Mouse (Mus musculus): ENCODE results near the gene Ccdc142. TPM values are rescaled to one million over a fixed set of nuclear protein-coding genes. Genes with fewer than 3 reads are reported as not detected.

Ccdc142 gene
- total RNA-seq, 4 experiments from 2014 or later = 6.6 to 13.8 (median 8.9) TPM

DNA sequence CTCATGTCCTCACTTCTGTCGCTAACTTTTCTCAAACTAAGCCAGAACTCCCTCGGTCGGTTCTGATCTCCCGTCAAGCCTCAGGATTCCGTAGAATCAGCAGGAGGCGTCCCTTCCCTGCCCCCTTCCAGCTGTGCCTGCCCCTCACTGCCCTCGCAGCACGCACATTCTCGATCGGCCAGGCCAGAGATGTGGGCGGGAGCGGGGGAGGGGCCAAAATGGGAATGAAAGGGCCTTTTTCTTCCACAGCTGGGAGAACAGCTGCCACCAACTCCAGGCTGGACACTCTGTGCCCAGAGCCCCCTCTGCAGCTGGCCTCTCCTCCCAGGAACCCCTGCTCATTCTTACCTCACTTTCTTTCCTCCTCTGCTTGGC, 36.2 kb downstream of the Ccdc142 start:
- peak; percentile 76 to 84 for DNase-seq (ENCODE audit: low spot score in 2 of 2)

DNA sequence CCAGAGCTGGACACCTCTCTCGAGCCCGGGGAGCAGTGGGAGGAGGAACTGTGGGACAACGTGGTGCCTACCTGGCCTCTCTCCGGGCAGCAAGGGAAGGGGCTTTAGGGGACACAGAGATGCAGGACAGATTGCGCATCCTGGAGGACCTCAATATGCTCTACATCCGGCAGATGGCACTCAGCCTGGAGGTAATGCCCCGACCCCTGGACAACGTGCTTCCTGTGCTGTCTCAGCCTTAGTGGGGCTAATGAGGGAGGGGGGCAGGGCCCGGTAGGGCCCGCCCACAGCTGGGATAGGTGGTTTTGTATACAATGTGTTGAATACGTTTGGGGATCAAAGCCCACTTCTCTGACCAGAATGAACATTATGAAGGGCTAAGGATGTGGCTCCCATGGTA, 36.7 kb downstream of the Ccdc142 start:
- no peak for DNase-seq (ENCODE audit: low spot score in 2 of 2)

DNA sequence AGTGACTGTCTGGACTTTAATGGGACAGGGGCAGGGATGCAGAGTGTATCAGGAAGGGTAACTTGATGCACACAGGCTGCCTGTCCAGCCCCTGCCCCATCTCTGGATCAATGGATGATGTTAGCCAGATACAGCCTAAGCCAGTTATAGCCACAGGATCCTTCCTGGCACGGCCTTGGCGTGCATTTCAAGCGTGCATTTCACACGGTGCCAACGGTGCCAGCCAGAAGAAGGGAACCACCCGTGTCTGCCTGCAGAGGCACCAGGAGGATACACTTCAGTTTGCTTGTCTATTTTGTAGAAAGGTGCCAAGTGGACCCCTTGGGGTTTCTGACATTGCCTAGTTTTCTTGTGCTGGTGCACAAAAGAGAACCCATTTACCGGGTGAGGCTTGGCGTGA, 38.6 kb downstream of the Ccdc142 start:
- no peak for DNase-seq (ENCODE audit: low spot score in 2 of 2)

DNA sequence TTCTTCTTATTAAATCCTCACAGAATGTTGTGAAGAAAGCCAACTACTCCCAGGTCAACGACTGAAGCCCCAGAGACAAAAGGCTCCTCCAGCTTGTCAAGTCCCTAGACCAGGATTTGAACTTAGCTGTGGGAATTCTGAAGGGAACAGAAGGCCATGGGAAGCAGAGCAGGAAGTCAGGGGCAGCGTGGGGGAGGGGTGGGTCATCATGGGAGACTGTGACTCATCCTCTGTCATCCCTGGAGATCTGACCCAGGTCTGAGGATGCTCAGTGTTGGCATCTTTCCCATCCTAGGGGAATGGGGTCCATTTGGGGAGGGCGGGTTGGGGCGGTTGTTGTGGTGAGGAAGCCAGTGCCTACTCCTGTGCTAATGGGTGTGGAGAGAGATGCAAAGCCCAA, 40.2 kb downstream of the Ccdc142 start:
- DNase-seq (ENCODE audit: low spot score in 2 of 2) = no peak

DNA sequence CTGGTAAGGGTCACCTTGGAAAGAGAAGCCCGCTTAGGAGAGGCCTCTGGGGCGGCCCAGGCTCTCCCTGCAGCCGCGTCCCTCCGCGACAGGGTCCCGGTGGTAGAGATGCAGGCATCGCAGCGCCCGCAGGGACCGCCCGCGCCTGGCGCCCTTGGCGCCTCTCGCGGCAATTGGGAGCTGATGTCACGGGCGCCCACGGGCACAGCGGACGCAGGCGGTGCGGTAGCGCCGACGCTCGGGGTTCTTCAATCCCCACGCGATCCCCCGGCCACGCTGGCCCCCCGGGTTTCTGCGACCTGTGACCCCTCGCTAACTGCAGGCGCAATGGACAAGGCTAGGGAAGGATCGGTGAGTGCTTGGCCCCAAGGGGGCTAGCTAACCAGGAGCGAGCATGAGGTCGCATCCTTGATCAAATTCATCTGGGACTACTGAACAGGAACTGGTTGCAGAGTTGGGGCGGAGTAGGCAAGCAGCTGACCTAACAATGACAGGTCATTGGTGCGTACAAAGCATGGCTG, 40.9 kb downstream of the Ccdc142 start:
- peak in 1 of 2 experiments; percentile 67 for DNase-seq (ENCODE audit: low spot score in 2 of 2)

DNA sequence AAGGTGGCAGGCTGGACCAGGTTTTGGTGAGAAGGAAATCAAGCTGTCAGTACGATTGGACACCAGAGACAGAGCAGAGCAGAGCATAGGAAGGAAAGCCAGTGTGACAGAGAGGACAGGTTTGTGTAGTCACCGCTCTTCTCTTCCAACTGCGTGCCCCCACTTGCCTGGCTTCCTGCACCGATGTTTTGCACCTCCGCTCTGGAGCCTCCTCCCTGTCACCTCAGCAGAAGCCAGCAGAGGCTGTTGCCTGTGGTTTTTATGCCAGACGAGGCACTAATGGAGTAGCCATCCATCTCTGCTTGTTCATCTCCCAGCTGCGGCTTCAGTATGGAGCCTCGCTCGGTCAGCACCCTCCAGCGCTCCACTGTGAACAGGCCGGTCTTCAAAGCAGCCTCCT, 41.5 kb downstream of the Ccdc142 start:
- DNase-seq (ENCODE audit: low spot score in 2 of 2) = no peak

DNA sequence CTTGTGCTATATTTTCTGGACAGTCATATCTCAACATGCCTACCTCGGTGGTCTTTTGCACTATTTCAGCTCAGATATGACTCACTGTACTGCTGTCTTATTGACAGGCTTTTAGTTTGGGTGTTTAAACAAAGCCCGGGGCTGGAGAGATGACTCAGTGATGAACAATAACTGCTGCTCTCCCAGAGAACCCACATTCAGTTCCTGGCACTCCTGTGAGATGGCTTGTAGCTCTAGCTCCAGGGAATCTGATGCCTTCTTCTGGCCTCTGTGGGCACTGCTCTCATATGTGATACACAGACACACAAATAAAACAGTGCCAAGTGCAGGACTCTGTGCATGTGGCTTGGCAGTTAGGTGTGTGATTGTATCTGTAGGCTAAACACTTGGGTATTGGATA, 43.8 kb downstream of the Ccdc142 start:
- DNase-seq (ENCODE audit: low spot score in 2 of 2) = no peak

DNA sequence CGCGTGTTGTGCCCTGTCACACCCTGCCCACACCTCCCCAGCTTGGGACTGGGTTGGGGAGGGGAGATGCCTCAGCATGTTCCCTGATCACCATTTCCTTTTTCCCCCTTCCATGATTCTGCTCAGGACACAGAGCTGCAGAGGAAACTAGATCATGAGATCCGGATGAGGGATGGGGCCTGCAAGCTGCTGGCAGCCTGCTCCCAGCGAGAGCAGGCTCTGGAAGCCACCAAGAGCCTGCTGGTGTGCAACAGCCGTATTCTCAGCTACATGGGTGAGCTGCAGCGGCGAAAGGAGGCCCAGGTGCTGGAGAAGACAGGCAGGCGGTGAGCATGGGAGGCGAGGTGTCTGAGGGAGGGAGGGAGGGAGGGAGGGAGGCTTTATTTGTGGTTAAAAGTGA, 44.4 kb downstream of the Ccdc142 start:
- no peak for DNase-seq (ENCODE audit: low spot score in 2 of 2)

DNA sequence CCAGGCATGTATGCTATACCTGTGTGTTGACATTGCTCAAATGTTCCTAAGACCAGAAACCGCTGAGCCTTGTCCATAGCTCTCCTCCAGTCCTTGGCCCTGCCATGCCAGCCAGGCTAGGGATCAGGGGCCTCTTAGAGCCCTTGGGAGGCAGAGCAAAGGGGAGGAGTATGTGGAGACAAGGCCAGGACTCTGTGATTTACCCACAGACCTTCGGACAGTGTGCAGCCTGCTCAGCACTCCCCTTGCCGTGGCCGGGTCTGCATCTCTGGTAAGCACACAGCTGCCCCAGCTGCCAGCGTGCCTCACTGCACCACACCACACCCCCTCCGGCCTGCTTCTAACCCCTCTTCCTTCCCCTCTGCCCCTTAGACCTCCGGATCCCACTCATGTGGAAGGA, 45.9 kb downstream of the Ccdc142 start:
- DNase-seq (ENCODE audit: low spot score in 2 of 2) = no peak

DNA sequence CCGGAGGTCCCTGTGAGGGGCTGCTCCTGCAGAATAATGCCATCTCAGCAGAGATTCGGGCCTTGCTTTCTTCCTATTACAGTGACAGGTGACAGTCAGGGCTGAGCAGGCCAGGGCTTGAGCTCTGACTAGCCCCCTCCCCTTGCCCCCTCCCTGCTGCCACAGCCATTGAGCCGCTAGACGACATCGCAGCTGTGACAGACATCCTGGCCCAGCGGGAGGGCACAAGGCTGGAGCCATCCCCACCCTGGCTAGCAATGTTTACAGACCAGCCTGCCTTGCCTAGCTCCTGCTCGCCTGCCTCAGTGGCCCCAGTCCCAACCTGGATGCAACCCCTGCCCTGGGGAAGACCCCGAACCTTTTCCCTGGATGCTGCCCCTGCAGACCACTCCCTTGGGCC, 50.3 kb downstream of the Ccdc142 start:
- no peak for DNase-seq (ENCODE audit: low spot score in 2 of 2)

DNA sequence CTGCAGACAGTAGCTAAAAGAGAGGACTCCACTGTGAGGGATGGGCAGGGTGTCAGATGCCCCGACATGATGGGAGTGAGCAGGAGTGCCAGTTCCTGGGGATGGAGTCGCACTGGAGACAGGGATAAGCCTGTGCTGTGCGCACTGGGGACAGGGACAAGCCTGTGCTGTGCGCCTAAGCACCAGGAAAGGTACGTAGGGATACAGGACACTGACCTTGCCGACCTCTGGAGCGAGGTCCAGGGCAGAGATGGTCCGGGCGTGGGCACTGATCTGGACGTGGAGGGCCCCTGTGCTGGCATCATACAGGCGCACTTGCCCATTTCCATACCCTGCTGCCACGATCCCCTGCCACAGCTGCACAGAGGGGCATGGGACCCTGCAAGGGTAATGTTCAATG, 51.6 kb downstream of the Ccdc142 start:
- no peak for DNase-seq (ENCODE audit: low spot score in 2 of 2)

DNA sequence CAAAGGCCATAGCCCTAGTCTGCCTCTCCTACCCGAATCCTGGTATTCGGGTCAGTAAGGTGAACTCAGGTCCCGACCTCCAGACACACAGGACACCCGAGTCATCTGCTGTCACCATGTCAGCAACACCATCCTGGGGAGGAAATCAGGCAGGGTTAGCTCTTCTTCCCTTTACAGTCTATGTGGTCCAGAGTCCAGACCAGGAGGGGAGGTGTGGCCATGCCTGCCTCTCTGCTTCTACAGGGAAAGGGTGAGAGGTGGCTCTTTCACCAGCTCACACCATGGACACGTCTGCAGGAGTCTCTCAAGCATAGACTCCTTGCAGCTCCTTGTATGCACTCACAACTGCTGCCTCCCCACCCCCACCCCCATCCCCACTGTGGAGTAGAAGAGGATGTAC, 52.1 kb downstream of the Ccdc142 start:
- DNase-seq (ENCODE audit: low spot score in 2 of 2) = no peak

DNA sequence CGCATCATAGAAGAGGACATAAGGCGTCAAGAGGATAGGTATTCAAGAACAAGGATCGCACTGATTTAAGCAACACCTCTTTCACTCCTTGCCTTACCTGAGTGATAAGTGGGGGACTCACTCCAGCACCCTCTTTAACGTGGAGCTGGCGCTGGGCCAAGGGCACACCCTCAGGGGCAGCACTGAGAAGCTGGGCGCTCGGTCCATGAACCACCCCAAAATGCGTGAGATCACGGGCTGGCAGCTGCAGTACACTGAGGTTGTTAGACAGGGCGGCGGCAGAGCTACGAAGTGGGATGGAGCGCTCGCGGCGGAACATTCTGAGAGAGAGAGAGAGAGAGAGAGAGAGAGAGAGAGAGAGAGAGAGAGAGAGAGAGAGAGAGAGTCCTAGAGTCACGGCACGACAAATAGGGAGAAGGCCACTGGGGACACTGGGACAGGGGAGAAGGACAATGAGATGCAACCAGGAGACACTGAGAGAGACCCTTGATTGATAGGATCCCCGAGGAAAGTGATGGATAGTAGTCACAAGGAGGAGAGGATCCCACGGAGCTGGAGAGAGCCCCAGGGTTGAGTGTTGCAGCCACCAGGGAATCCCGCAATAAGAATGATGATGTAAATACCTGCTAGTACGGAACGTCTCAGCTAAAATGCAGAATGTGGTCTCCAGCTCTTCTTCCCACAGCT, 54.3 kb downstream of the Ccdc142 start:
- DNase-seq (ENCODE audit: low spot score in 2 of 2) = no peak

DNA sequence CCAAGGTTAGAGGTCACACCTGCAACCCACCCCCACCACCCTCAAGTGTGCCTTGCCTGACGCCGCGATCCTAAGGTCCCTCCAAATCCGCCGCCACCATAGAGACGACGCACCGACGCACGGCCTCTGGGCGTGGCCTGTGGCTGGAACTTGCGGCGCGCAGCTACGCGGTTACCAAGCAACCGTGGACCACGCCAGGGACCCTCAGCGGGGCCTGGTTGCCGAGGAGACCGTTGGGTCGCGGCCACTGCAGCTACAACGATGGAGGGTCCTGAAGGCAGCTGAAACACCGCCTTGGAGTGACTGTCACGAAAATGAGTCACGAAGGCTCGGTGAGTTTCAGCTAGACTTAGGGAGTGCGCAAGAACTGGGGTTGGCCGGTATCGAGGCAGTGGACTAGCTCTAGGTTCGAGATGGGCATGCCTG, 54.9 kb downstream of the Ccdc142 start, which contains the start of the genes Wdr54 and 1700003E16Rik:
Gene Wdr54, minus strand, starts transcription at position 139 of the 426 bp plus-strand sequence.
Gene 1700003E16Rik, plus strand, starts transcription at position 146 of the 426 bp plus-strand sequence.
- DNase-seq (ENCODE audit: low spot score in 2 of 2) = peak; percentile 73 to 78

Small RNAs within 50 kb of the gene (microRNA-seq; reads per million reads assigned to microRNA genes)
- gene Mir3470a = 0 reads per million in 2 experiments

Other genes starting within 250 kb of the Ccdc142 start
- 10 to 100 TPM; 33.5 to 44.9 (median 40.1) TPM for gene Sema4f, start 161.8 kb upstream of the Ccdc142 start, total RNA-seq (2022)
- gene M1ap, start 154.7 kb upstream of the Ccdc142 start, total RNA-seq (2022) = under 1 TPM in 2 of 4 experiments, not detected in 2; 0.18 to 0.23 TPM
- gene Dok1, start 68.1 kb upstream of the Ccdc142 start, total RNA-seq (2022) = 1 to 10 TPM; 3.3 to 7.4 (median 5.0) TPM
- gene Loxl3, start 67.4 kb upstream of the Ccdc142 start, total RNA-seq (2022) = 1 to 10 TPM; 2.5 to 4.7 (median 3.2) TPM
- 100 to 1,000 TPM; 123 to 153 (median 136) TPM for gene Aup1, start 47.1 kb upstream of the Ccdc142 start, total RNA-seq (2022)
- gene Htra2, start 46.3 kb upstream of the Ccdc142 start, total RNA-seq (2022) = 10 to 100 TPM; 50.0 to 60.6 (median 51.8) TPM
- gene Dqx1, start 43.8 kb upstream of the Ccdc142 start, total RNA-seq (2022) = 1 to 10 TPM in 3 of 4 experiments, under 1 TPM in 1; 0.41 to 2.1 (median 1.5) TPM
- not detected for gene Tlx2, start 31.3 kb upstream of the Ccdc142 start, total RNA-seq (2022)
- 10 to 100 TPM; 32.0 to 37.0 (median 34.0) TPM for gene Pcgf1, start 23.7 kb upstream of the Ccdc142 start, total RNA-seq (2022)
- gene Lbx2, start 15.2 kb upstream of the Ccdc142 start, total RNA-seq (2022) = 1 to 10 TPM in 1 of 4 experiments, under 1 TPM in 2, not detected in 1; 0.54 to 1.5 (median 0.68) TPM
- 1 to 10 TPM; 7.5 to 9.1 (median 8.5) TPM for gene Gm42688, start within 50 bp of the Ccdc142 start, total RNA-seq (2022)
- gene Mrpl53, start 7.4 kb downstream of the Ccdc142 start, total RNA-seq (2022) = 10 to 100 TPM; 52.2 to 63.0 (median 61.9) TPM
- 10 to 100 TPM; 23.7 to 30.1 (median 28.2) TPM for gene Mogs, start 13.9 kb downstream of the Ccdc142 start, total RNA-seq (2022)
- 10 to 100 TPM; 47.2 to 57.7 (median 52.1) TPM for gene Wbp1, start 20.0 kb downstream of the Ccdc142 start, total RNA-seq (2022)
- gene Ino80b, start 23.8 kb downstream of the Ccdc142 start, total RNA-seq (2022) = 10 to 100 TPM; 20.6 to 29.8 (median 26.7) TPM
- gene Rtkn, start 33.9 kb downstream of the Ccdc142 start, total RNA-seq (2022) = 10 to 100 TPM; 75.6 to 85.0 (median 80.3) TPM
- gene Wdr54, start 54.8 kb downstream of the Ccdc142 start, total RNA-seq (2022) = 10 to 100 TPM; 23.4 to 27.5 (median 26.9) TPM
- gene 1700003E16Rik, start 54.8 kb downstream of the Ccdc142 start, total RNA-seq (2022) = 10 to 100 TPM; 21.2 to 23.8 (median 22.7) TPM
- 100 to 1,000 TPM; 363 to 385 (median 379) TPM for gene Dctn1, start 64.3 kb downstream of the Ccdc142 start, total RNA-seq (2022)
- gene Slc4a5, start 118.2 kb downstream of the Ccdc142 start, total RNA-seq (2022) = 1 to 10 TPM in 2 of 4 experiments, under 1 TPM in 2; 0.21 to 1.5 (median 0.78) TPM
- 10 to 100 TPM in 1 of 4 experiments, 1 to 10 TPM in 3; 5.7 to 10.6 (median 9.5) TPM for gene Mthfd2, start 224.3 kb downstream of the Ccdc142 start, total RNA-seq (2022)
- gene Mob1a, start 224.4 kb downstream of the Ccdc142 start, total RNA-seq (2022) = 10 to 100 TPM; 20.5 to 31.0 (median 26.1) TPM
- 10 to 100 TPM; 33.5 to 55.4 (median 42.2) TPM for gene Bola3, start 247.5 kb downstream of the Ccdc142 start, total RNA-seq (2022)